ENCODE assay signal across 9 mouse cellular contexts in genomic region chr6:90606538-90606937, GRCm38 (mm10). TPM values are rescaled to one million over a fixed set of nuclear protein-coding genes. Genes with fewer than 3 reads are reported as not detected.
DNase-seq lines count a peak whose midpoint lies in the region; ATAC-seq and TF ChIP-seq lines count a peak whose summit lies in the region.
"Had no signal": no experiment of that assay in that cellular context is flagged by ENCODE, and none has a peak within 500 bp of the region (broad histone marks: within the 10 kb centered on the region; RNA-seq: fewer than 3 reads in every experiment).

No protein-coding gene starts in this region.

- no peak for ATAC-seq in cerebellum, adult (ENCODE audit: insufficient number of reproducible peaks, low FRiP score, low TSS enrichment)
- ATAC-seq in lung, embryonic 14.5 days (ENCODE audit: insufficient read depth): no peak

- DNase-seq in cerebellum, adult 11 months: peak; percentile 60
- peak; percentile 84 for DNase-seq in c-Kit-positive CD71-positive TER-119-positive erythroid progenitor cells, embryonic 14.5 days (ENCODE audit: low spot score)
- DNase-seq in gastrocnemius, adult 2 months: peak; percentile 72
- peak; percentile 73 to 85 for DNase-seq in kidney, postnatal 36 days
- peak; percentile 84 for DNase-seq in lung, embryonic 14.5 days

- H3K4me2 ChIP-seq in lung, embryonic 14.5 days: no peak overlapping the region

- intact Hi-C loops in gastrocnemius, adult 2 months (cut with DNase I): loop anchor here (2.0 kb wide), 1 partner anchor 122 kb away; no protein-coding TSS in a partner anchor

- H3K27ac ChIP-seq in gastrocnemius, adult 2 months: peak overlapping the region; percentile 64
- no peak overlapping the region for H3K27ac ChIP-seq in lung, embryonic 14.5 days (ENCODE audit: low read depth)
- H3K27ac ChIP-seq in small intestine, adult 2 months (ENCODE audit: insufficient read depth, low read depth, low read length): no peak overlapping the region
- H3K27ac ChIP-seq: lung, embryonic 15.5 days had no signal

- no peaks in the 10 kb centered on the region for H3K9me3 ChIP-seq in E14TG2a.4 (ENCODE audit: low read length)
- H3K9me3 ChIP-seq in lung, embryonic 14.5 days (ENCODE audit: low read depth, low read length): no peaks in the 10 kb centered on the region
- H3K9me3 ChIP-seq: lung, embryonic 15.5 days had no signal

- no peak for TF ChIP-seq POLR2A in small intestine, adult 2 months (IDR thresholded peaks at IDR 0.05; ENCODE audit: low read depth, low read length)

- H3K4me3 ChIP-seq in E14TG2a.4 (replicated peaks; ENCODE audit: low read length): no peak overlapping the region
- peak overlapping the region; percentile 41 for H3K4me3 ChIP-seq in gastrocnemius, adult 2 months
- H3K4me3 ChIP-seq in lung, embryonic 14.5 days (ENCODE audit: low read depth, low read length): no peak overlapping the region
- H3K4me3 ChIP-seq in small intestine, adult 2 months (ENCODE audit: low read depth, low read length): no peak overlapping the region
- H3K4me3 ChIP-seq: lung, embryonic 15.5 days had no signal

- H3K9ac ChIP-seq in lung, embryonic 14.5 days: no peak overlapping the region
- H3K9ac ChIP-seq: lung, embryonic 15.5 days had no signal

- peak; percentile 97 for TF ChIP-seq CTCF in E14TG2a.4 (conservative IDR thresholded peaks at IDR 0.05; ENCODE audit: low read length)
- TF ChIP-seq CTCF in gastrocnemius, adult 2 months (IDR thresholded peaks at IDR 0.05): peak; percentile 82
- TF ChIP-seq CTCF in lung, embryonic 14.5 days (IDR thresholded peaks at IDR 0.05; ENCODE audit: low read depth): peak; percentile 88
- peak; percentile 83; the same call in 1 of the 2 replicates for TF ChIP-seq CTCF in small intestine, adult 2 months (IDR thresholded peaks at IDR 0.05; ENCODE audit: extremely low read depth, insufficient read length, insufficient replicate concordance, low read depth, low read length)

- H3K27me3 ChIP-seq in E14TG2a.4 (ENCODE audit: insufficient read depth, low read length): peaks cover 29% of the 10 kb centered on the region
- no peaks in the 10 kb centered on the region for H3K27me3 ChIP-seq in lung, embryonic 14.5 days (ENCODE audit: insufficient read depth, low read length)
- no peaks in the 10 kb centered on the region for H3K27me3 ChIP-seq in small intestine, adult 2 months (ENCODE audit: control insufficient read depth, insufficient read depth, low read length)

- WGBS in lung, embryonic 14.5 days: 35% methylated on average over 7 of the region's 7 CpGs
- 29% methylated on average over 7 of the region's 7 CpGs for WGBS in small intestine, adult 2 months

- no peaks in the 10 kb centered on the region for H3K36me3 ChIP-seq in E14TG2a.4 (ENCODE audit: insufficient read depth, low read length)
- no peaks in the 10 kb centered on the region for H3K36me3 ChIP-seq in lung, embryonic 14.5 days (ENCODE audit: insufficient read depth)
- no peaks in the 10 kb centered on the region for H3K36me3 ChIP-seq in small intestine, adult 2 months (ENCODE audit: control insufficient read depth, insufficient read depth, low read length)
- H3K36me3 ChIP-seq: lung, embryonic 15.5 days had no signal

- peaks cover 9% of the 10 kb centered on the region for H3K4me1 ChIP-seq in E14TG2a.4 (replicated peaks; ENCODE audit: low read depth, low read length)
- H3K4me1 ChIP-seq in lung, embryonic 14.5 days (ENCODE audit: insufficient read depth): no peaks in the 10 kb centered on the region
- peaks cover 14% of the 10 kb centered on the region for H3K4me1 ChIP-seq in small intestine, adult 2 months (ENCODE audit: control insufficient read depth, insufficient read depth, insufficient read length, low read length)

RNA-seq across cellular contexts. Expression of gene Slc41a3, which starts 2.0 kb away (rescaled TPM):
- total RNA-seq in gastrocnemius, adult 2 months (2021): 100 to 1,000 TPM in 1 of 2 experiments, 10 to 100 TPM in 1; 75.0 to 118 TPM
- 4.7 and 5.4 TPM in 2 replicates for polyA plus RNA-seq in lung, embryonic 14.5 days (2014; fragmentation: Nextera tagmentation; extraction: Ambion mirVana)
- polyA plus RNA-seq in small intestine, adult 2 months (2012; rRNA removed): 1.5 and 10.7 TPM in 2 replicates
